Mouse (Mus musculus) layer of hippocampus, adult 18-20 months (tissue): ENCODE measurements around the gene Tshz2. TPM values are rescaled to one million over a fixed set of nuclear protein-coding genes. Genes with fewer than 3 reads are reported as not detected.
A peak's percentile ranks its signal among the peaks of the same experiment; 100 is the strongest.

Experiments used
- DNase-seq, 2 experiments: peaks; one replicate each; pipeline ENCODE4 v3.0.0; 2022; ENCODE audit warnings: low spot score in 2 of 2
- total RNA-seq, 2 experiments: library from RNA; stranded (reverse); gene quantifications; 2 replicates each; pipeline ENCODE4 v1.2.3; 2021

Gene Tshz2
- total RNA-seq, 2 experiments from 2014 or later = 29.3 to 44.3 TPM

DNA sequence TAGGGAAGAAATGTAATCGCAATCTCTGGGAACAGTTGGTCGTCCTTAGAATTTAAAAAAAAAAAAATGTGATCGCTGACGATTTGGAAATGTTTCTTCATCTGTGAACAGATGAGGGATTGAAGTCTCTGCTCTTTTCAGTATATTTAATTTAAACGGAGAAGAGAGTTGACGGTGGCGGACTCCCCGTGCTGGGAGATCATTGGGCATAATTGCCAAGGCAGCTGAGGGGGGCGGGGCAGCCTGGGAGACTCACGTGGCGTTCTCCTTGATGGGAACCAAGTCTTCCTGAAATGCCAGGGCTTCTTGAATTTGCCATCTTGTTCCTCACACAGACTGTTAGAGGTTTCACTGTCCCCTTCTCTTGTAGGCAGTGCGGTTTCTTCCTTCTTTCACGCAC, 404.5 kb downstream of the Tshz2 start:
- DNase-seq = peak in 1 of 2 experiments; percentile 13

- no peak for DNase-seq
Measured at GRCm38 (mm10) chr2:170039772-170040171, 407.0 kb downstream of the Tshz2 start.

DNA sequence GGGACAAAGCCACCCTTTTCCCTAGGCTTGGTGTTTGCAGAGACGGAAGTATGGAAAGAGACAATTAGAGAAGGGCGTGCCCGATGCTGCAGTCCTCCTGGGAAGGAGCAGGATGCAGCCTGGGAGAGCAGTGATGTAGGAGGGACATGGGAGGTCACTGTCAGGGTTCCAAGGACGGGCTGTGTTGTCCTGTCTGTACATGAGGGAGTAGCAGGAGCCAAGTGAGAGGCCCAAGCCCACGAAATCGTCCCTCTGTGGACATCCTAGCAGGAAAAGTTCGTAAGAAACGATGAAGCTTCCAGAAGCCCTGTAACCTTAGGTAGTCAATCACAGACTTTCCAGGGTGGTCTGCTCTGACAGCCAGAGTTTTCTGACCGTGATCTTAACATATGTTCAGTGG, 408.3 kb downstream of the Tshz2 start:
- no peak for DNase-seq

GRCm38 (mm10) chr2:170042471-170043213, 409.8 kb downstream of the Tshz2 start:
- no peak for DNase-seq

DNA sequence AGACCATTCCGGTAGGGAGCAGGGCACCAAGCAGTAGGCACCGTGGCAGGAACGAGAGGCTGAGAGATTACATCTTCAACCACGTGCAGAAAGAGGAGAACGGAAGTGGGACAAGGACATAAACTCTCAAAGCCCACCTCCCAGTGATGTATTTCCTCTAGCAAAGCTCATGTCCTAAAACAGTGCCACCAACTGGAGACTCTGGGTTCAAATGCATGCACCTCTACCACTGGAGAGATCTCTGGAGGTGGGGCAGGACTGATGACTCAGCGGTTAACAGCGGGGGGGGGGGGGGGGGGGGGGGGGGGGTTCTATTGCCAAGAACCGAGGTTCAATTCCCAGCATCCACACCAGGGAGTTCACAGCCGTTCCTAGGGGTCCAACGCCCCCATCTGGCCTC, 410.5 kb downstream of the Tshz2 start:
- no peak for DNase-seq

DNA sequence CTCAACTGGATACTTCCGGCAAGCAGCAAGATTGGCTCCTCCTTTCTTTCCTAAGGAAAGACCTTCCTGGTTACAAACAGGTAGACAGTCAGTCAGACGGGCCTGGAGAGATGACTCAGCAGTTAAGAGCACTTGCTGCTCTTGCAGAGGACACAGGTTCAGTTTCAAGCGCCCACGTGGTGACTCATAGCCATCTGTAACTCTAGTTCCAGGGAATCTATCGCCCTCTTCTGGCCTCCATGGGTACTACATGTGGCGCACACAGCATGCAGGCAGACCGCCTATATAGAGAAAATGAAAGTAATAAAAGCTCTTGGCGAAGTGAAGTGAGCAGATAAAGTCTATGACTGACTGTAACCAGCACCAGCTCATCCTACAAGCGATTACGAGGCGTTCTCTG, 413.1 kb downstream of the Tshz2 start:
- DNase-seq = no peak

GRCm38 (mm10) chr2:170046371-170047145, 413.7 kb downstream of the Tshz2 start:
- no peak for DNase-seq

DNA sequence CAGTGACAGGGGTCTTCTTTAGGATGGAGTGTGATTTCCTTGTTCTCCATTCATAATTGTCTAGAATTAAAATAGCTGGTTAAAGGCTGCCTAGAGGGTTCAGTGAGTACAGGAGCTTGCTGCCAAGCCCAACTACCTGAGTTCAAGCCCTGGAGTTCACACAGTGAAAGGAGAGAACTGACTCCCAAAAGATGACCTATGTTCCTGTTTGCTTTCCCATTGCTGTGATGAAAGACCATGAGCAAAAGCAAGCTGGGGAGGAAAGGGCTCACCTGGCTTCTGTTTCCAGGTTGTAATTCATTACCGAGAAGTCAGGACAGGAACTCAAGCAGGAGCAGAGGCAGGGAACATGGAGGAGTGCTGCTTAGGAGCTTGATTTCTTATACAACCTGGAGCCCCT, 416.0 kb downstream of the Tshz2 start:
- DNase-seq = no peak

DNA sequence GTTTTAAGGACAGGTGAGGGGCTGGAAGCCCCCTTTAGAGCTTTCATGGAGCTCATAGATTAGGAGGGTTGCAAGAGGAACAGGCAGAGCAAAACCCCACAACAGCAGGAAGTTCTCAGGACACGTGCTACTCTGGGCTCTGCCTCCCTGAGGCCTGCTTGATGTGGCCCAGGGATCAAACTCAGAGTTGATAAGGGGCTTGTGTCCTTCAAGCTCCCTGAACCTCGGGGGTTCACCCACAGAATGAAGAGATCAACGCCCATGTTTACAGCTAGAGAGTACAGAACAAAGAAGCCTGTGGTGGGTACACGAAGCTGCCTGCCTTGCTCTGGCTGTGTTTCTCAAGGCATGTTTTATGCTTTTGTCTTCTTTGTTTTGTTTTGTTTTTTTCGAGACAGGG, 417.8 kb downstream of the Tshz2 start:
- no peak for DNase-seq

- peak; percentile 54 to 74 for DNase-seq
Measured at GRCm38 (mm10) chr2:170051441-170051840, 418.6 kb downstream of the Tshz2 start.

- no peak for DNase-seq
Measured at GRCm38 (mm10) chr2:170054943-170055342, 422.1 kb downstream of the Tshz2 start.

DNA sequence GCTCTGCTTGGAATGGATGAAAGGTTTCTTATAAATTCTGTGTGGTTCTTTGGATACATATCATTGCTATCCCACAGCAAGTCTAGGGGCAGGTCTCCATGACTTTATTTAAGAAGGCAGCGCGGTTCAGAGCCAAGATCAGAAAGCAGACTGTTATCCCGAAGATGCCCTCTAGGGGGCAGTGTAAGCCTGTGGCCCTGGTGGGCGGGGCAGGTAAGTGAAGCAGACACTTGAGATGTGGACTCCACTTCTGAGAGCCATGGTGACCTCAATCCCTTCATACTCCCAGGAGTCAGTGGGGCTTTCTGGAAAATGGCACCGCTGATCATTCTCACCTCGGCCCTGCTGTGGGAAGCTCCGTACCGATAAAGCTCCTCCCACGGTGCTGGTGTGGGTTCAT, 422.6 kb downstream of the Tshz2 start:
- peak in 1 of 2 experiments; percentile 12 for DNase-seq

GRCm38 (mm10) chr2:170058774-170059173, 426.0 kb downstream of the Tshz2 start:
- no peak for DNase-seq

DNA sequence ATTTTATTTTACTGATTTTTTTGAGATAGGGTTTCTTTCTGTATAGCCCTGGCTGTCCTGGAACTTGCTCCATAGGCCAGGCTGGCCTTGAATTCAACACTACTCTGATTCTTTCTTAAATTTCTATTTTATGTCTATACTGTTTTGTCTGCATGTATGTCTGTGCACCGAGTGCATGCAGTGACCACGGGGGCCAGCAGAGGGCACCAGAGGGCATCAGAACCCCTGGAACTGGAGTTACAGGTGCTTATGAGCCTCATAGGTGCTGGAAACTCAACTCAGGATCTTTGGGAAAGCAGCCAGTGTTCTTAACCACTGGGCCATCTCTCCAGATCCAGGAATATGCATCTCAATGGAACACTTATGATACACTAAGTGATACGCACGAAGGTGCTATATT, 427.3 kb downstream of the Tshz2 start:
- DNase-seq = no peak

- no peak for DNase-seq
Measured at GRCm38 (mm10) chr2:170062378-170062777, 429.6 kb downstream of the Tshz2 start.

DNA sequence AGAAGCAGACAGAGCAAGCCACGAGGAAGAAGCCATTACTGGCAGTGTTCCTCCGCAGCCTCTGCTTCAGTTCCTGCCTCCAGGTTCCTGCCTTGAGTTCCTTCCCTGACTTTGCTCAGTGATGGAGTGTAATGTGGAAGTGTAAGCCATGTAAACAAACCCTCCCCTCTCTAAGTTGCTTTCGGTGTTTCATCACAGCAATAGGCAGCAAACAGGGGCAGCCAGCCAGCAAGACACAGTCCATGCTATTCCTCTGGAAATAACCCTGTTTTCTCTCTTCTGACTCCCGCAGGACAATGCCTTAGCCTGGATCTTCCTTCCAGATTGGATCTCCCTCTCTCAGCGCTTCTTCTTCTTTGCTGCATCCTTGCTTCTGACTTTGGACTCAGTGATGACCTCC, 437.2 kb downstream of the Tshz2 start:
- no peak for DNase-seq

GRCm38 (mm10) chr2:170070641-170071241, 437.9 kb downstream of the Tshz2 start:
- DNase-seq = no peak

- DNase-seq = no peak
Measured at GRCm38 (mm10) chr2:170076941-170077490, 444.2 kb downstream of the Tshz2 start.

- no peak for DNase-seq
Measured at GRCm38 (mm10) chr2:170078041-170078440, 445.2 kb downstream of the Tshz2 start.

DNA sequence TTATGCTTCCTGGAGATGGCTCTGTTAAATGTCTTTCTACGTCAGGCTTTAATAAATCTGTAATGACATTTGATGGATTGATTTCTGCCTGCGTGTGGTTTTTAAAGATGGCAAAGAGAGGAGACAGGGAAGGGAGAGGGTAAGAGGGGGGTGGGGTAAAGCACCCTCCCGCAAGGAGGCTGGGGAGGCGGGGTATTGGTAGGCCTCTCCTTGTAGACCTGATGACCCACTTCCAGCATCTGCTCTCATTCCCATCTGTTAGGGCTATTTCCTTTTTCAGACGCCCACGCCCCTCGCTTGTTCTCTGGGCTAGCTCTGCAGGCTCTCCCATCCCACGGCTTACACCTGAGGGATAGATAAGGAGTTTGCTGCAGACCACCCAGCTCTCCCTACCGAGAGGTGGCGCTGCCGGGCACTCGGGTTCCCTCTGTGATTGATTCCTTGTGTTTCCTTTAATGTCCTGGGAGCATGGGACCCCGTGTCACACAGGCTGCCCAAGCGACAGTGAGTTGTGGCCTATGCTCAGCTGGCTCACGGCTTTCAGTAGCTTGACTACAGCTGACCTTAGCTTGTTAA, 445.7 kb downstream of the Tshz2 start:
- DNase-seq = no peak
